Mouse (Mus musculus) cerebral cortex, adult 2 months (tissue): ENCODE measurements around the gene Chrna7.

Experiments used
- WGBS: fragments of 180-500 bp; shearing (Covaris S2); methylation state at CpG from one replicate; pipeline ENCODE4 v1.1.7; 2018; 5-methylcytosine and 5-hydroxymethylcytosine counted together

The Chrna7 gene

DNA sequence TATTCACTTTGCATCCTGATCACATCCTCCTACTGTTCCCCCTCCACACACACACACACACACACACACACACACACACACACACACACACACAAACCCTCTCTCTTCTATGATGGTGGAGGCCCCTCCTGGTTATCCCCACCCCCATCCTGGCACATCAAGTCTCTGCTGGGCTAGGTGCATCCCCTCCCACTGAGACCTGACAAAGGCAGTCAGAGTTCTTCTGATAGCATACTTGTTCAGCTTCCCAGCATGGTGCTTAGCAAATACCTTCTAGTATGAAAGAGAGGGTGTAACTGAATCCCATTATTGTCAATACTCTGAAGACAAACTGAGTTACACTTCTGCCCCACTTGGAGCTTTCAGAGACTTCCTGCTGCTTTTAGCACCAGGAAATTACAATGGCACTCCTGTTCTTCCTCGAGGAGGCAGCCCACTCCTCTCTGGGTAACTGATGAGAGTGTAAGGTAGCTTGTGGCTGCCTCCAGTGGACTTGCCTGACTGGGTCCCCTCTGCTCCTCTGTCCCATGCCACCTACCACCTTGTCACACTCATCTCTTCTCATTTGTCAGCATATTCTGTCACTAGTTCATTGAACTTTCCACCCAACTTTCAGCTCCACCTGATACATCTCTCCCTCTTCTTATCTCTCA lies 127.9 kb downstream of the Chrna7 start:
- whole genome bisulfite sequencing: 26% methylated on average over 1 of the region's 1 CpGs

DNA sequence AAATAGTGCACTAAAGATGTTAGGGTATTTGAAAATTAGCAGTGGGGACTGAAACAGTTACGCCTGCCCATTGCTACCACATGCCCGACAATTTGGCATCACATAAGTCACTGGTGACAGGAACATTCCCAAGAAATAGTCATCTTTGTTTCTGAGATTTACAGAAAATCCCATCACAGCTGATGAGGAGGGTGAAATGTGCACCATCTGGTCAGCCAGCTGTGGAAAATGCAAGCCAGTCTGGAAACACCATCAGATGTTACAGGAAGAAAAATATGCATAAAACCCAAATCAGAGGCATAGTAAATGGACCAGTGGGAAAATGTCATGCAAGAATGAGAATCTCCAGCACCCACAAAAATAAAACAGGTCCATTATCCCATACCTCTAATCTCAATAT lies 151.4 kb downstream of the Chrna7 start:
- 64% methylated on average over 2 of the region's 2 CpGs for WGBS
